Comparison of ENCODE assay signal across 16 mouse cellular contexts in the genomic region with DNA sequence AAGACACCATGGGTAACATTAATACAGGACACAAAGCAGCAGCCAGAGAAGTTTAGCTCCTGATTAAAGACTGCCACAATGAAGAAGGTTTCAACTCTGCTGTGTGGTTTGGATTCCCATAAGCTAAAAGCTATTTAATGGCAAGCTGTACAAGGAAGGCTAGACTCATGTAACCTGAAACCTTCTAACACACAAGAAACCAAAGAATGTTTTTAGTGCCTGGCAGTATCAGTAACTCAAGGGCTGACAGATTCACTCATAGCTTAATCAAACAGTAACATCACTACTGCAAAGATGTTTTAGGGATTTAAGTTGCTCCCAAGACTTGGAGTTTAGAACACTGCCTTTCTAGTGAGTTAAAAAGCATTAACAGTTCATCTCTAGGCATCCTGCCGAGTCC.
"Had no signal": no experiment of that assay in that cellular context is flagged by ENCODE, and none has a peak within 500 bp of the region (broad histone marks: within the 10 kb centered on the region; RNA-seq: fewer than 3 reads in every experiment).

No protein-coding gene starts in this region.

- H3K9me3 ChIP-seq: limb, embryonic 15.5 days; megakaryocyte, embryonic 14.5 days had no signal

- DNase-seq: kidney, adult 8-10 months; kidney, postnatal 25 days; layer of hippocampus, adult 9-11 months; liver, postnatal 0 days; lung, embryonic 14.5 days; lung, postnatal 10 days; lung, postnatal 36 days; midbrain, embryonic 14.5 days; thymus, adult 18-20 months; thymus, postnatal 36 days had no signal

- H3K27ac ChIP-seq: layer of hippocampus, adult 2 months; limb, embryonic 15.5 days; liver, embryonic 14.5 days had no signal

- H3K9ac ChIP-seq: limb, embryonic 15.5 days; liver, embryonic 14.5 days; liver, postnatal 0 days; lung, embryonic 14.5 days had no signal

- ATAC-seq: liver, postnatal 0 days had no signal

- H3K4me2 ChIP-seq: limb, embryonic 15.5 days; liver, embryonic 11.5 days; lung, embryonic 14.5 days; midbrain, embryonic 11.5 days had no signal

- H3K27me3 ChIP-seq: limb, embryonic 15.5 days; megakaryocyte, embryonic 14.5 days had no signal

- H3K4me3 ChIP-seq: layer of hippocampus, adult 2 months; limb, embryonic 15.5 days; megakaryocyte, embryonic 14.5 days had no signal
